Mouse (Mus musculus) left cerebral cortex, adult 11 months (tissue): ENCODE data around the gene Gpha2.

Source experiments
- DNase-seq: peaks from one replicate; pipeline ENCODE4 v3.0.0; 2022; ENCODE audit warnings: low spot score

Gene Gpha2

DNA sequence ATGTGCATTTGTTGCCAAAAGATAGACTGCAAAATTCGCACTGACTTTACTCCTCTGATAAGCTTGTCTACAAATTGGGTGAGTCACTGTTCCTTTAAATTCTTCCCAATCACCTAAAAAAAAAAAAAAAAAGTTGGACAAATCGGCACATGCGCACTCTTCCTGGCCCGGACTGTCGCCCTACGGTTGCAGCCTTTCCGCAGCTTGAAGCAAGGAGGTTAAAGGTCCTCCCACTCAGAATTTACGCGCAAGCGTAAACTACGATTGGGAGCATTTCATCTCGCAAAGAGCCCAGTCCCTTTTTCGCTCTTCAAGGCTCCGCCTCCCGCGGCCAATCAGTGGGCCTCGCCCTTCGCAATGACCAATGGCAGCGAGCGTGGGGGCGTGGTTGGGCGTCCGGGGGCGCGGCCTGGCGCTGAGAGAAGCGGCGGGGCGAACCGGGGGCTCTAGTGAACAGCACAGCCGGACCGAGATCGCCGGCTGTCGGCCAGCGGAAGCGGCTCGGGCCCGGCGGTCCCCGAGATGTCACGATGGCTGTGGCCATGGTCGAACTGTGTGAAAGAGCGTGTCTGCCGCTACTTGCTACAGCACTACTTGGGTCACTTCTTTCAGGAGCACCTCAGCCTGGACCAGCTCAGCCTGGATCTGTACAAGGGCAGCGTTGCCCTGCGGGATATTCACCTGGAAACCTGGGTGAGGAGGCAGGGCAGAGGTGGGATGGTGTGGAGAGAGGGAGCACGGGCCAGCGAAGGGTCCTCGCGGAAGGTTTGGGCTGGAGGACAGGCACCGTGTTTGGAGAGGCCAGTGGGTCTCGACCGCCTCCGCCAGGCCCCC, 15.3 kb downstream of the Gpha2 start, which contains the start of gene Atg2a:
Atg2a (plus strand) TSS at position 395 of the 834 bp plus-strand sequence.
- DNase-seq = peak; percentile 97

DNA sequence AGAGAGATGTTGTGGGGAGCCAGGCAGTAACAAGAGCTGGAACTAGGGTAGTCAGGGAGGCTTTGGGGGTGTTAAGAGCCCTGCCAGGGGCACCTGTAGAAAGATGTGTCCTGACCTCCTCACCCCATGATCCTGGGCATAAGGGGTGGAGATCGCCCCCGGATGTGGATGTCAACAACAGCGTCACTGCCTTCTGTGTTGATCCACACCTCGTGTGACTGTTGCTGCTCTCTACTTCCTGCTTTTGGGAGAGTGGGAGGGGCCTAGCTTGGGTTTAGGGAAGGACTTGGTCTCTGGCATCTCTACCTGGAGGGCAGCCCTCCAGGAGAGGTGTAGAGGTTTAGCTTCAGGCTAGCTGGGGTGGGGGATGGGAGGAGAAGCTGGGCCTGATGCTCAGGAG, 16.1 kb downstream of the Gpha2 start:
- DNase-seq = no peak

DNA sequence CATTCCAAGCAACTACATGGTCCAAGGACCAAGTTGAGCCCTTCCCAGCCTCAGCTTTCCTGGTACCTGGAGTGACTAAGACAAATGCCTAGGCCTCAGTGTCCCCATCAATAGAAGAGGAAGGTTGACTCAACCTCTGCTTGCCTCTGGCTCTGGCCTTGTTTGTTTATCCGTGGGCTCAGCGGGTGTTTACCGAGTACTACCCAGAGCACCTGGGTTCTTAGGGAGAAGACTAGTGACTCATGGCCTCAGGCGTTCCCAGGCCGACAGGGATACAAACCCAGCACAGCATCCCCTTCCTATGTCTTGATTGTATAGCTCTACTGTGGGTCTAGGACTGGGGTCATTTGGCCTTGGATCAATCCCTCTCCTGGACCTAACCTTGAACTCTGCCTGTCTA, 17.0 kb downstream of the Gpha2 start:
- DNase-seq = no peak

DNA sequence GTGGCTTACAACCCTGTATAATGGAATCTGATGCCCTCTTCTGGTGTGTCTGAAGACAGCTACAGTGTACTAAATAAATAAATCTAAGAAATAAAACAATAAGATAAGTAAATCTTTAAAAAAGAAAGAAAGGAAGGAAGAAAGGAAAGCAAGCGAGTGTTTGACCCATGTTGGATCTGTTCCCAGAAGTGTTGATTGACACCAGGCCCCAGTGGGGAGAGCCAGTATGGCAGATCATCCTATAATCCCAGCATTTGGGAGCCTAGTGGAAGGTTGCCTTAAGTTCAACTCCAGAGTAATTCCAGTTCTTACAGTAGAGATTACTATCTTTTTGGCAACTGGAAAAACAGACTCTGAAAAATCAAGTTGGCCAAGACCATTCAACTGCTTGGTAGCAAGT, 19.6 kb downstream of the Gpha2 start:
- DNase-seq = no peak

DNA sequence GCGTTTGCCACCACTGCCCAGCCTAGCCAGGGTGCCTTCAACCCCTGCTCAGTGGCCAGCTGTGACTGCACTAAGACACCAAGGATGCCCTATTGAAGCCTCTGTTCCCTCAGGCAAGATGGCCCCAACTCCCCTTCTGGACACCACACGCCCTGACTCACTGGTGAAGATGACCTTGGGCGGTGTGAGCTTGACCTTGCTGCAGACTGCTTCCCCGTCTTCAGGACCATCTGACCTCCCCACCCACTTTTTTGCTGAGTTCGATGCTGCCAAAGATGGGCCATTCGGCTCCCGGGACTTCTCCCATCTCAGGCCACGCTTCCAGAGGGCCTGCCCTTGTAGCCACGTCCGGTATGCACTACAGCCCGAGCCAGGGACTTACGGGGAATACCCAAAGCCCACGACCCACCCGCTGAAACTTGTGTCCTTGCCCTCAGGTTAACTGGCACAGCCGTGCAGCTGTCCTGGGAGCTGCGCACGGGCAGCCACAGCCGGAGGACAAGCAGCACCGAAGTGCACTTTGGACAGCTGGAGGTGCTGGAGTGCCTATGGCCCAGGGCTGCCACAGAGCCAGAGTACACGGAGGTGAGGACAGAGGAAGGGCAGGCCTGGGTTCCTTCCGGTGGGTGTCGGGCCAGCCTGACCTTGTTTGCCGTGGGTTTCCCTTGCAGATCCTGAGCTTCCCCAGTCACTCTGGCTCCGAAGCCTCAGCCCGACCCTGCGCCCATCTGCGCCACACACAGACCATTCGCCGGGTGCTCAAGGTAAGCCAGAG, 21.5 kb downstream of the Gpha2 start:
- no peak for DNase-seq

DNA sequence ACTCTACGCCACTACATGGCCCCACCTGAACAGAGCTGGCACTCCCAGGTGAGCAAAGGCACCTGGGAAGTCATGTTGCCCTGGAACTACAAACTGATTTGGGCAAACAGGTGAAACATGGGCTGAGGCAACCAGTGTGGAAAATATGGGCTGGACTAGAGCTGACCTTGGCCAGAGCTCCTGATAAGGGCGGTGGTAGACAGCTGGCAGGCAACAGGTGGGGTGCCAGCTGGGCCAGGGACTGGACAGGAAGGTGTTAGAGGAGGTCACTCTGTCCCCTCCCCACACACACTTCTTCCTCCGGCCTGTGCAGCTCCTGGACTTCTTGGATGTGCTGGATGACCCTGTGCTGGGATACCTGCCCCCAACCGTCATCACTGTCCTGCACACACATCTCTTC, 26.8 kb downstream of the Gpha2 start:
- no peak for DNase-seq

DNA sequence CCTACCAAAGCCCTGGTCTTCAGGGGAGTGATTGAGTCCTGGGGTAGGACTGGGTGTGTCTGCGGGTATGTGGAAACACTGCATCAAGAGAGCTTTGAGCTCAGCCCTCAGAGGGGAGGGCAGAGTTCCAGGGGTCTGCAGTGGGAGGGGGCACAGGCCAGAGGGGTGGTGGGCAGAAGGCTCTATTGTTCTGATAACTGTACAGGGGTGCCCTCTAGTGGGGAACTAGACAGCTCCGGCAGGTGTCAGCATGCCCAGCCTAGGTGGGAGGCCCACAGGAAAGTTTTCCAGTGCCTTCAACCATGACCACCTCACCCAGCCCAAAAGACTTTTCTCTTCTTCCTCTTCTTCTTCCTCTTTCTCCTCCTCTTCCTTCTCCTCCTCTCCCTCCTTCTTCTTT, 34.2 kb downstream of the Gpha2 start:
- DNase-seq = no peak

DNA sequence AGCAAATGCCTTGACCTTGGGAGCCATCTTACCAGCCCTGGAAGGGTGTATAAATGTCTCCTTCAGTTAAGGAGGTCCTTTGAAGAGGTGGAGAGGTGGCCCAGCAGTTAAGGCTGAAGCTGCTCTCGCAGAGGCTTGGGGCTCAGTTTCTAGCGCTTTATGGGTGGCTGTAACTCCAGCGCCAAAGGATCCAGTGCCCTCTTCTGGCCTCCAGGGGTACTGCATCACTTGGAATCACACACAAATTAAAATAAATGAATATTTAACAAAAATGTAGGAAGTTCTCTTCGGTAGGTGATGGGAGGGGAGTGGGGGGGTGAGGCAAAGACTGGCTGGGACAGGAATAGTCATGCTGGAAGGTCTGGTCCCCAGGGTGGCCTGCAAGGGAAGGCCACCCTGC, 34.8 kb downstream of the Gpha2 start:
- no peak for DNase-seq

DNA sequence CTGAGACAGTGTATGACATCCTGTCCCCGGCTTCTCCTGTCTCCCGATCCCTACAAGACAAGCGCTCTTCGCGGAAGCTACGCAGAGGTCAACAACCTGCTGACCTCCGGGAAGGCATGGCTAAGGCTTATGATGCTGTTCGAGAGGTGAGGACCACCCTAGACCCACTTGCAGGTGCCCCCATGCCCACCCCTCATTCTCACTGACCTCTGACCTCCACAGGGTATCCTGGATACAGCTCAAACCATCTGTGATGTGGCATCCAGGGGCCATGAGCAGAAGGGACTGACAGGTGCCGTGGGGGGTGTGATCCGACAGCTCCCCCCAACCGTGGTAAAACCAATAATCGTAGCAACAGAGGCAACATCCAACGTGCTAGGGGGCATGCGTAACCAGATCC, 35.2 kb downstream of the Gpha2 start:
- no peak for DNase-seq

DNA sequence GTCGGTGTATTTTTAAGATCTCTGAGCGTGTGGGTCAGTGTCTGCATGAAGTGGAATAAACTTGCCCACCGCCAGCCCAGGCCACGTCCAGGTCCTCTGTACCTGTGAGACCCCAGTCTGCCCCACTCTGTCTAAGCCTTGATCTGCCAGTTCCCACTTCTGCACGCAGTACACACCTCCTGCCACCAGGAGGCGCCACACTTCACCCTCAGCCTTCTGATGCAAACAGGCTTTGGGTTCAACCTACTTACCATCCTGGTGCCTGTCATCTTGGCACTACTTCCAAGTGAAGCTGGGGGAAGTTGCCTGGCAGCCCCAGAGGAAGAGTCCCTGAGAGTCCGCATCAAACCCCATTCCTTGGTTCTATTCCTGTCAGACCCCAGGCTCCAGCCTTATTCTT, 36.0 kb downstream of the Gpha2 start:
- DNase-seq = no peak

DNA sequence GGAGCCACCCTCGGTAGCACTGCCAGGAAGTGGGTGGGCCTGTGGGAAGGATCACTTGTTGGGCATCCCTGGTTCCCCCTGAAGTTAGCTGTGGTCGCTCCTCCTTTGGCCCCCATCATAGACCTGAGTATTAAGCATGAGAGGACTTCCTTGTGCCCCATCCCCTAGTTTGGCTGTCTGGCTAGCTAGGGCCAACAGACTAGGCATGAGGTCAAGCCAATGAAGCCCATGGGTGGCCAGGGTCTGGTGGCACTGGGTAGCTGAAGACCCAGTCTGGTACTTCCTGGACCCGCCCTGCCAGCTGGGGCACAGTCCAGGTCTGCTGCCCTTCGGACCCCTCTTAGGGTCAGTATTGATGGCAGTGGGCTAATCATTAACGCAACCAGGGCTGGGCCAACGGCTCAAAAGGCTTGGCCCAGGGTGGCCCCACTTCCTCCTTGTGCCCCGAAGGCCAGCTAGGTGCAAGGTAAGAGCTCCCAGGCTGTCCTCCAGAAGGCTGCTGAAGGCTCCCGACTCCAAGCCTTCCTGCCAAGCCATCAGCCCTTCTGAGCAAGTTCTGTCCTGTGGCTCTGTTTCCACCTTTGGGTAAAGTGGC, 36.8 kb downstream of the Gpha2 start:
- DNase-seq = no peak

DNA sequence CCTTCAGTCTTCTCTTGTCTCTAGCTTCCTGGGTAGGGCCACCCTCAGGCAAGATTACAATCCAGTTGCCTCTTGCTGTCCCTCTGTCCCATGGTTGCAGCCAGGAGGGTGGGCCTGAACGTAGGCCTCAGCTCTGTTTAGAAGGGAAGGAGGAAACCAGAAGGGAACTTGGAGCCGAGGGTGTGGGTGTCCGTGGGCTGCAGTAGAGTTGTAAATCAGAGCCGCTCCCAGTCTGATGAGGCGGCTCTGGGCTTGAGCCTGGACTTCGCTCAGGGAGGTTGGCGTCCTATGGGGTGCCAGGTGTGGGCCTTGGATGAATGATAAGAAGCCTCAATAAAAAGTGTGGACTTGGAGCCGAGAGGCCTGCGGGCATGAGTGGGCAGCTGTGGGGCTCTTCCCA, 38.0 kb downstream of the Gpha2 start:
- no peak for DNase-seq

DNA sequence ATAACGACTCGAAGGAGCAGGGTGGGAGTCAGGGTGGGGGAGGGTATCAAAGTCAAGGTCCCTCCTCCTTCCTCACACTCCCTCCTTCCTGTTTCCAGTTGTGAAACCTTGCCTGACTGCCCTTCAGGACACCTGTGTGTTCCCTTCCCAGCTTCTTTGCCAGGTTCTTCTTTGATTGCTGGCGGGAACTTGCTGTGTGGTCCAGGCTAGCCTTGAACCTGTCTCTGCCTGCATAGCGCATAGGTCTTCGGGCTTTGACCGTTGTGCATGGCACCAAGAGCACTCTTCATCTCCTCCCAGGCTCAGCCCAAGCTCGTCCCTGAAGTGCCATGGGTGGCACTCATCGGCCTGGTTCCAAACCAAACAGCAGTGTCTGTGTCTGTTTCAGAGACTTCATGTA, 38.8 kb downstream of the Gpha2 start:
- DNase-seq = no peak

DNA sequence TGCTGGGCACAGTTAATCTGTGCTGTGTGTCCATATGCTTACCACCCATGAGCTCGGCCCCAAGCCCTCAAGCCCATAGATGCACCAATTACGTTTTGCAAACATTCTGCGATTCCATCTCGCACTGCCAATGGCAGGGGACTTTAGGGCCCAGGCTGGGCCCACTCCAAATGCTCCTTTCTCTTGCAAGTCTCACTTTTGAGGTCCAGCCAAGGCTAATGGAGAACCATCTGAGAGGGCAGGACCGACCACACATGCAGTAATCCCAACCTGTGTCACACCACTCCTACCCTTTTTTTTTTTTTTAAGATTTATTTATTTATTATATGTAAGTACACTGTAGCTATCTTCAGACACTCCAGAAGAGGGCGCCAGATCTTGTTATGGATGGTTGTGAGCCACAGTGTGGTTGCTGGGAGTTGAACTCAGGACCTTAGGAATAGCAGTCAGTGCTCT, 39.6 kb downstream of the Gpha2 start:
- DNase-seq = no peak

DNA sequence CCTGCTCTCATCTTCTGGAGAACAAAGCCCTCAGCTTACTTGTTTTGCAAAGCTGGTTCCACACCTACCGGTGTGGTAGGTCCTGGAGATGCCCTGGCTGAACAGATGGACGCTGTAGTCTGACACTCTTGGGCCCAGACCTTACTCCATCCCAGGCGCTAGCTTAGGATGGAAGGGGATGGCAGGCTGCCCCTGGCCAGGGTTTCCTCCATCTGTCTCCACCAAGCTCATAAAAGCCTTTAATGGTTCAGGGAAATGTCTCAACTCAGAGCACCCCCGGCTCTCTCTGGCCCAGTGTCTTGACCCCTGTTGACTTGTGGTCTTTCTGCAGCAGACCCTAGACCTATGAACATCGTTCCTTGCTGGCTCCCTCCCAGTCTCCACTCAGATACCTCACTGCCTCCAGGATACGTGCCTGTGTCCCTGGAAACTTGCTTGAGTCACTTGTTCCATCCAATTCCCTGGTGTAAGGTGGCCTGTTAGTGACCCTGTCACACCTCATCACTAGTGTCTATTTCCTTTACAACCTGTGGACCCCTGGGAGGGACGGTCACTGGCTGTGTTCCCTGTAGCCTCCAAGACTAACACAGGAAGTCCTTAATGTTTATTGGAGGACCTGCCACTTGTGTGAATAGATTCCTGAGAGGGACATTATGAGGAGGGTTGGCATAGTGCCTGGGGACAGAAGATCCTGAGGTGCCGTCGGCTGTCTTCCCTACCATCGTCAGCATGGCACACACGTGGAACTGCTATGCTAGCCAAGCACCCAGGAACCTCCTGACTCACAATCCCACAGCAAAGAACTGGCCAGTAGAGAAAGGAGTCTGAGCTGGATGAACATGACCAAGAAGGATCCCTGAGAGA, 41.4 kb downstream of the Gpha2 start:
- DNase-seq = no peak

DNA sequence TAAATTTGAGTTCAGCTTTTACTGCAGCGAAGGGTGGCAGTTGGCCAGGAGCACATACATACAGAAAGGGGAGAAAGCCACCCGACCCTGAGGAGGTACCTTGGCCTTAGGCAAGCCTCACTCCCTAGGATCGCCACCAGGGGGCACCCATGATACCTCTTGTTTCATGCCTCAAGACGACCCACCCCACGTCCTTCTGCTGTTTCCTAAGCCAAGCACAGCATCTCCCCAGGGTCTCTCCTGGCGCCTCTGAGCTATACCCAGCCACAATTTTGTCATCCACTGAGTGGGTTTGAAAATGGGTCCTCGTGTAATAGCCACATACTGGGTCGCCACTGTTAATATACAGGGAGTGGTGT, 42.0 kb downstream of the Gpha2 start:
- peak; percentile 68 for DNase-seq

DNA sequence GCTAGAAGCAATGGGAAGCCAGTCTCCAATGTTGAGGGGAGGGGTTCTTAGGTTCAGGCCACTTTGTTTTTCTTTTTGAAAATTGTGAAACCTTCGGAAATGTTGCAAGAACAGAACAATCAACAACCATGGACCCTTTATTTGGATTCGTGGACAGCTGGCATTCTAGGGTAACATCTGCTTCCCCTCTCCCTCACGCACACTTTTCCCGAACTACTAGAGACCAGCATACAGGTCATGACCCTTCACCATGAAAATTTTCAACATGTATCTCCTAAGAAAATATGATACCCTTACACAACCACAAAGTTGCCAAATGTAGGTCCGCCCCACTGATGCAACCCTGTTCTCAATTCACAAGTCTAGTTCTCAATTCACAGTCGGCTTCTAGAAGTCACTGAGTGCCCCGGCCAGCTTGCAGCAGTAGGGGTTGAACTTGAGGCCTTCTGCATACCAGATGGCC, 42.5 kb downstream of the Gpha2 start:
- no peak for DNase-seq

DNA sequence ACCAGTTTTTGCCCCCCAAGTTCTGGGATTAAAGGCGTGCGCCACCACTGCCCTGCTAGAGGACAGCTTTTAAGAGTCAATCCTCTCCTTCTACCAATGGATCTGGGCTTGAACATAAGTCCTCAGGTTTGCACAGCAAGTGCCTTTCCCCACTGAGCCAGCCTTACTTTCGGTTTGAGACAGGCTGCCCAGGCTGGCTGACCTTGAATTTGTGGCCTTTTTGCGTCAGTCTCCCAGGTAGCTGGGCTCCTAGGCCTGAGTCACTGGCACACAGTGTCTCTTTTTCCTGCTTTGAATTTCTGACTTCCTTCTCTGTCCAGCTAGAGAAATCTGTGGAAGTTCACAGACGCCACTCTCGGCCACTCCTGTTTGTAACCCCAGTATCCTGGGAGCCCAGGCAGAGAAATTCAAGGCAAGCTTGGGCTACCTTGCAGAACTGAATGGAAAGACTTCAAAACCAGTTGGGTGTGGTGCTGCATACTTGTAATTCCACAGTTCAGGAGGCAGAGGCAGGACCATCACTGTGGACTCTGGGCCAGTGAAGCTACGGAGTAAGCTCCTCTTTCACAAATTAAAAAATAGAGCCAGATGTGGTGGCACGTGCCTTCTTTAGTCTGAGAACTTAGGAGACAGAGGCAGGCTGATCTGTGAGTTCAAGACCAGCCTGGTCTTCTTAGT, 43.8 kb downstream of the Gpha2 start:
- DNase-seq = no peak

DNA sequence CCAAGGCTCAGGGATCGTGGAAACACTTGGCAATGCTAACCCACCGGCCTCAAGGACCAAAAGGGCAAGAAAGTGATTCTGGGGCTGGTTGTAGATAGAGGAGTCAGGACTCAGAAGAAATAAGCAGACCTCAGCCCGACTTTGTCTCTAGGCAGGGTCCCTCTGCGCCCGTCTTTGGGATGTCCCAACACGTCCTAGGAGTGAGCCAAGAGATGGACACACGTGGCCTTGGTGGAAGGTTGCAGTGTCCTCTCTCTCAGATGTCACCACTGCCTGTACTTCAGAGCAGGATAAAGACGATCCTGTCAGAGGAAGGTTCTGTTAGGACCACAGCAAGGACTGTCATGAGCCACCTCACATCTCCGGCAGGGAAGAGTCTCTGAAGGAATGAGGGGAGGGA, 44.5 kb downstream of the Gpha2 start:
- DNase-seq = no peak

DNA sequence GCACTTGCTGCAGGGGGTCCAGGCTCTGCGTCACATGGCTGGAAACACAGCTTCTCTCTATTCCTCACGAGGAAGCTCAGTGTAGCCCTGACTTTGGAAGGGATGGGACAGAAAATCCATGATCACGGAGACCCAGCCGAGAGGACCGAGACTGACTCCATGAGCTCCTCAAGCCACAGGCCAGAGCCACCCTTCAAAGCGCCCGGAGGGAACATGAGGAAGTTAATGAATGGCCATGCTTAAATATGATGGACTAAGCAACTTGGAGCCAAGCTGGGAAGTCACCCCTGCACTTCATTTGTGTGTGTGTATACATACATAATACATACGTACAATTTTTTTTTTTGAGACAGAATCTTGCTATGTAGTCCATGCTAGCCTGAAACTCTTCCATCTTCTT, 45.0 kb downstream of the Gpha2 start:
- no peak for DNase-seq

DNA sequence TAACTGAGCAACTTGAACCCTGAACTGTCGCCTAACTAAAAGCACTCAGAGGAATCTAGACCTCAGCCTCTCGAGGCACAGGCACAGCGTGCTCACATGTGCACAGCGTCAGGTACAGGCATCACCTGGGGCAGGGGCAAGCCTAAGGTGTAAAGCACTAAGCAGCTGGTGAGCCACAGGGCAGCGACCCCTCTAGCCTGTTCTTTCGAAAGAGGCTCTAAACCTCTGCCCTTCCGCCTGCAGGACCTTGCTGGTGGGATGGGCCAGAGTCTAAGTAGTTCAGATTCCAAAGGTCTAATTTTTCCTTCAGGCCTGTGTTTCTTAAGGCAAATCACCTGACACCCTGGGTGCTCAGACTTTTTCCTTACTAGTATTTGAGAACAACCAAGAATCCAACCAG, 45.9 kb downstream of the Gpha2 start:
- DNase-seq = no peak
